Mouse (Mus musculus): ENCODE data around the gene Tgif2. TPM values are rescaled to one million over a fixed set of nuclear protein-coding genes. Genes with fewer than 3 reads are reported as not detected.
"Not testable (repeated sequence)": the region's sequence is repeated elsewhere in the genome, so short reads cannot be mapped to it uniquely, and the experiment has no call there.

Tgif2 gene
- total RNA-seq (2018; cell fraction: chromatin; rRNA removed) = 1 to 10 TPM in 9 of 26 experiments, under 1 TPM in 3, not detected in 14; 0.34 to 4.0 (median 1.4) TPM
- total RNA-seq (2018; cell fraction: cytosol; rRNA removed) = 1 to 10 TPM in 3 of 26 experiments, under 1 TPM in 22, not detected in 1; 0.04 to 2.1 (median 0.24) TPM
- total RNA-seq (2018; cell fraction: nucleus; rRNA removed) = 1 to 10 TPM in 8 of 26 experiments, under 1 TPM in 8, not detected in 10; 0.36 to 4.3 (median 1.1) TPM
- 0.11 to 0.33 TPM in 2 of 3 replicates, not detected in the other for polyA plus RNA-seq (2018)

- Histone ChIP-seq H3K36me3 (ENCODE audit: inconsistent target) (no peaks in the 10 kb centered on the region), H3K79me2 (ENCODE audit: inconsistent target) (no peaks in the 10 kb centered on the region), H3K27ac (no peak within 1 kb of the TSS), H3K4me3 (ENCODE audit: inconsistent target) (no peak within 1 kb of the TSS)
- 24% methylated on average over 52 of the region's 61 CpGs for WGBS (ENCODE audit: missing documents)
Measured at GRCm38 (mm10) chr2:156839319-156840191, at the start of gene Tgif2. Tgif2 (plus strand) TSS chr2:156840007.

- WGBS (ENCODE audit: missing documents) = 95% methylated on average over 1 of the region's 1 CpGs
- no peak overlapping the region for H3K4me3 ChIP-seq (ENCODE audit: inconsistent target)
- H3K36me3 ChIP-seq (ENCODE audit: inconsistent target) = no peaks in the 10 kb centered on the region
- no peak overlapping the region for H3K27ac ChIP-seq
- no peaks in the 10 kb centered on the region for H3K79me2 ChIP-seq (ENCODE audit: inconsistent target)
Measured at GRCm38 (mm10) chr2:156798516-156798915, 41.3 kb upstream of the Tgif2 start.

GRCm38 (mm10) chr2:156801045-156801444 is 38.8 kb upstream of the Tgif2 start:
- Histone ChIP-seq H3K36me3 (ENCODE audit: inconsistent target) (no peaks in the 10 kb centered on the region), H3K27ac (no peak overlapping the region), H3K4me3 (ENCODE audit: inconsistent target) (no peak overlapping the region), H3K79me2 (ENCODE audit: inconsistent target) (no peaks in the 10 kb centered on the region)
- 87% methylated on average over 4 of the region's 4 CpGs for WGBS (ENCODE audit: missing documents)

GRCm38 (mm10) chr2:156802116-156802515 is 37.7 kb upstream of the Tgif2 start:
- not testable (repeated sequence) for H3K79me2 ChIP-seq (ENCODE audit: inconsistent target); H3K36me3 ChIP-seq (ENCODE audit: inconsistent target); H3K27ac ChIP-seq; H3K4me3 ChIP-seq (ENCODE audit: inconsistent target)
- WGBS (ENCODE audit: missing documents) = 63% methylated on average over 7 of the region's 9 CpGs

- no peaks in the 10 kb centered on the region for H3K36me3 ChIP-seq (ENCODE audit: inconsistent target)
- no peaks in the 10 kb centered on the region for H3K79me2 ChIP-seq (ENCODE audit: inconsistent target)
- no peak overlapping the region for H3K4me3 ChIP-seq (ENCODE audit: inconsistent target)
- no peak overlapping the region for H3K27ac ChIP-seq
- 60% methylated on average over 4 of the region's 4 CpGs for WGBS (ENCODE audit: missing documents)
Measured at GRCm38 (mm10) chr2:156803698-156804372, 36.0 kb upstream of the Tgif2 start.

GRCm38 (mm10) chr2:156804589-156804988 is 35.2 kb upstream of the Tgif2 start:
- WGBS (ENCODE audit: missing documents) = 100% methylated on average over 4 of the region's 4 CpGs
- Histone ChIP-seq H3K36me3 (ENCODE audit: inconsistent target) (no peaks in the 10 kb centered on the region), H3K27ac (no peak overlapping the region), H3K79me2 (ENCODE audit: inconsistent target) (no peaks in the 10 kb centered on the region), H3K4me3 (ENCODE audit: inconsistent target) (no peak overlapping the region)

GRCm38 (mm10) chr2:156806886-156807285 is 32.9 kb upstream of the Tgif2 start:
- Histone ChIP-seq H3K79me2 (ENCODE audit: inconsistent target) (no peaks in the 10 kb centered on the region), H3K36me3 (ENCODE audit: inconsistent target) (no peaks in the 10 kb centered on the region), H3K4me3 (ENCODE audit: inconsistent target) (no peak overlapping the region), H3K27ac (no peak overlapping the region)
- 89% methylated on average over 6 of the region's 6 CpGs for WGBS (ENCODE audit: missing documents)

GRCm38 (mm10) chr2:156809579-156809978 is 30.2 kb upstream of the Tgif2 start:
- H3K4me3 ChIP-seq (ENCODE audit: inconsistent target) = no peak overlapping the region
- 5% methylated on average over 2 of the region's 2 CpGs for WGBS (ENCODE audit: missing documents)
- H3K79me2 ChIP-seq (ENCODE audit: inconsistent target) = no peaks in the 10 kb centered on the region
- H3K27ac ChIP-seq = no peak overlapping the region
- no peaks in the 10 kb centered on the region for H3K36me3 ChIP-seq (ENCODE audit: inconsistent target)

- H3K79me2 ChIP-seq (ENCODE audit: inconsistent target) = no peaks in the 10 kb centered on the region
- no peaks in the 10 kb centered on the region for H3K36me3 ChIP-seq (ENCODE audit: inconsistent target)
- no peak overlapping the region for H3K4me3 ChIP-seq (ENCODE audit: inconsistent target)
- WGBS (ENCODE audit: missing documents) = 93% methylated on average over 3 of the region's 10 CpGs
- no peak overlapping the region for H3K27ac ChIP-seq
Measured at GRCm38 (mm10) chr2:156810716-156811115, 29.1 kb upstream of the Tgif2 start.

GRCm38 (mm10) chr2:156811556-156811955 is 28.3 kb upstream of the Tgif2 start:
- Histone ChIP-seq H3K27ac (no peak overlapping the region), H3K4me3 (ENCODE audit: inconsistent target) (no peak overlapping the region)
- WGBS (ENCODE audit: missing documents) = 91% methylated on average over 5 of the region's 5 CpGs

GRCm38 (mm10) chr2:156814344-156814801 is 25.4 kb upstream of the Tgif2 start:
- WGBS (ENCODE audit: missing documents) = 15% methylated on average over 8 of the region's 8 CpGs
- no peak overlapping the region for H3K4me3 ChIP-seq (ENCODE audit: inconsistent target)
- H3K36me3 ChIP-seq (ENCODE audit: inconsistent target) = no peaks in the 10 kb centered on the region
- H3K27ac ChIP-seq = no peak overlapping the region
- no peaks in the 10 kb centered on the region for H3K79me2 ChIP-seq (ENCODE audit: inconsistent target)

More at GRCm38 (mm10) chr2:156811556-156811955, 28.3 kb upstream of the Tgif2 start:
- H3K79me2 ChIP-seq (ENCODE audit: inconsistent target) = no peaks in the 10 kb centered on the region
- H3K36me3 ChIP-seq (ENCODE audit: inconsistent target) = no peaks in the 10 kb centered on the region

- Histone ChIP-seq H3K36me3 (ENCODE audit: inconsistent target) (no peaks in the 10 kb centered on the region), H3K4me3 (ENCODE audit: inconsistent target) (no peak overlapping the region), H3K27ac (no peak overlapping the region), H3K79me2 (ENCODE audit: inconsistent target) (no peaks in the 10 kb centered on the region)
- 43% methylated on average over 5 of the region's 5 CpGs for WGBS (ENCODE audit: missing documents)
Measured at GRCm38 (mm10) chr2:156814893-156815292, 24.9 kb upstream of the Tgif2 start.

GRCm38 (mm10) chr2:156815412-156815811 is 24.4 kb upstream of the Tgif2 start:
- 100% methylated on average over 2 of the region's 3 CpGs for WGBS (ENCODE audit: missing documents)
- Histone ChIP-seq H3K36me3 (ENCODE audit: inconsistent target) (no peaks in the 10 kb centered on the region), H3K79me2 (ENCODE audit: inconsistent target) (no peaks in the 10 kb centered on the region), H3K4me3 (ENCODE audit: inconsistent target) (no peak overlapping the region), H3K27ac (no peak overlapping the region)

- H3K4me3 ChIP-seq (ENCODE audit: inconsistent target) = no peak overlapping the region
- no peaks in the 10 kb centered on the region for H3K36me3 ChIP-seq (ENCODE audit: inconsistent target)
- no peaks in the 10 kb centered on the region for H3K79me2 ChIP-seq (ENCODE audit: inconsistent target)
- no peak overlapping the region for H3K27ac ChIP-seq
- 100% methylated on average over 1 of the region's 1 CpGs for WGBS (ENCODE audit: missing documents)
Measured at GRCm38 (mm10) chr2:156816116-156816515, 23.7 kb upstream of the Tgif2 start.

- not testable (repeated sequence) for H3K79me2 ChIP-seq (ENCODE audit: inconsistent target); H3K27ac ChIP-seq; H3K36me3 ChIP-seq (ENCODE audit: inconsistent target); H3K4me3 ChIP-seq (ENCODE audit: inconsistent target)
- 89% methylated on average over 4 of the region's 6 CpGs for WGBS (ENCODE audit: missing documents)
Measured at GRCm38 (mm10) chr2:156825128-156825527, 14.7 kb upstream of the Tgif2 start.
